In the genomic region with DNA sequence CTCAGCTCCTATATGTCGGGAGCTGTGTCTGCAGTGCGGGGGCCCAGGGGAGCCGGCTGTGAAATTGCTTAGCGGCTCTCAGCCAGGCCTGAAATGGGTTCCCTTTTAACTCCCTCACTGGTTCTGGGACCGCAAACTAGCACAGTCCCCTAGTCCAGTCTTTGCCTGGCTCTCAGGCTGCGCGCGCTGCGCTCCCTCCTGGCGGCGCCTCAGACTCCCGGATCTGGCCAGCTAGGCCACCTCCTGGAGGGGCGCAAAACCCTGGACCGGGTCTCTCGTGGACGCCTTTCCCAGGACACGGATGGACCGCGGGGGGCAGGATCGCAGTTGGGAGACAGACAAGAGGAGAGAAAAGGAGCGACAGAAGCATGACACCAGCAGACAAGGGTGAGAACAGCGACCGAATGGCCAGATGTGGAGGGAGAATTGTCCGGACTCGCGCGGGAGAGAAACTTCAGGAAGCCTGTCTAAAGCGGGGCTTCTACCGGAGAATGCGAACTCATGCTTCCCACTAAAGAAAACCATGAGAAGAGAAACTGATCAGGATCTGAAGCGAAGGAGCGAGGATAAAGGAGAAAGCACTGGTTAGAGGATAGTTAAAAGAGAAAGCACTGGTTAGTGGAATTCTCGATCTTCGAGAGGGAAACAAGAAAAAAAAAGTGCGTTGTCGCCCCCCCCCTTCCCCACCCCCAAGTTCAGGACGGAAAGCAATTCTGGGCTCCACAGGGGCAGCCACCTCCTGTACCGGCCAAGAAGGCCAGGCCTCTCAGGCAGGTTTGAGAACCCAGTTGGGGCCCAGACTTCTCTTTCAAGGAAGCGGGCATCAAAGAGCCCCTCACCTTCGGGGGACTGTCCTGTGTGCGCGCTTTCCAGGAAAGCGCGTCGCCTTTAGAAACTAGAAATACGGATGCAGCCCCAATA, we compare ENCODE assay signal across 9 mouse cellular contexts. TPM values are rescaled to one million over a fixed set of nuclear protein-coding genes. Genes with fewer than 3 reads are reported as not detected.
DNase-seq lines count a peak whose midpoint lies in the region; TF ChIP-seq lines count a peak whose summit lies in the region.
"Had no signal": no experiment of that assay in that cellular context is flagged by ENCODE, and none has a peak within 500 bp of the region (broad histone marks: within the 10 kb centered on the region; RNA-seq: fewer than 3 reads in every experiment).

No protein-coding gene starts in this region.

- no peak overlapping the region for H3K27ac ChIP-seq in gastrocnemius, adult 2 months
- H3K27ac ChIP-seq in embryonic fibroblast, embryonic 13.5 days (ENCODE audit: insufficient read depth, low read length): peak overlapping the region; percentile 10; the same call in 1 of the 2 replicates

- H3K4me1 ChIP-seq in embryonic fibroblast, embryonic 13.5 days (ENCODE audit: control insufficient read depth, insufficient read depth, low read length): peaks cover 3% of the 10 kb centered on the region; the same call in 1 of the 2 replicates

- intact Hi-C loops in gastrocnemius, adult 2 months (cut with DNase I): no loop called here
- intact Hi-C loops in gastrocnemius, postnatal 14 days (cut with DNase I; ENCODE audit: low total_unique reads): no loop called here

- peak; percentile 22 for DNase-seq in gastrocnemius, adult 2 months
- DNase-seq in gastrocnemius, postnatal 14 days: no peak
- peak; percentile 59 for DNase-seq in kidney, adult 18-20 months
- DNase-seq in lung, postnatal 10 days: peak; percentile 56
- no peak for DNase-seq in layer of hippocampus, adult 18-20 months (ENCODE audit: low spot score in 2 of 2)
- no peak for DNase-seq in c-Kit-positive CD71-positive TER-119-positive erythroid progenitor cells, embryonic 14.5 days (ENCODE audit: low spot score)
- no peak for DNase-seq in cerebellum, adult 11-12 months

- TF ChIP-seq CTCF in gastrocnemius, adult 2 months (IDR thresholded peaks at IDR 0.05): no peak
- TF ChIP-seq CTCF in embryonic fibroblast, embryonic 13.5 days (IDR thresholded peaks at IDR 0.05; ENCODE audit: borderline replicate concordance, insufficient read depth, low read length): no peak

- no peak for TF ChIP-seq POLR2A in embryonic fibroblast, embryonic 13.5 days (IDR thresholded peaks at IDR 0.05; ENCODE audit: low read depth, low read length)

- peak overlapping the region; percentile 66 for H3K4me3 ChIP-seq in gastrocnemius, adult 2 months
- H3K4me3 ChIP-seq in embryonic fibroblast, embryonic 13.5 days (ENCODE audit: insufficient read depth, low read length): peak overlapping the region; percentile 52

RNA-seq across cellular contexts. Expression of a gene that starts 4.4 kb away (rescaled TPM):
- not detected for total RNA-seq in gastrocnemius, adult 2 months (2021)
- total RNA-seq in gastrocnemius, postnatal 14 days (2021): not detected
- polyA plus RNA-seq in embryonic fibroblast, embryonic 13.5 days (2011; ENCODE audit: insufficient read length, low read depth, missing spikeins): 47.3 and 50.8 TPM in 2 replicates
- under 1 TPM in 1 of 2 experiments, not detected in 1; 0.32 TPM for total RNA-seq in layer of hippocampus, adult 18-20 months (2021)
- total RNA-seq: MEL had no signal

Comparison
In these comparisons a context has a peak if more than half of its experiments do, and no peak if none do; other contexts are left out.
1. DNase-seq: peak in gastrocnemius, adult 2 months (single experiment), kidney, adult 18-20 months (single experiment) and lung, postnatal 10 days (single experiment); none in gastrocnemius, postnatal 14 days (single experiment), layer of hippocampus, adult 18-20 months (0 of 2), c-Kit-positive CD71-positive TER-119-positive erythroid progenitor cells, embryonic 14.5 days (single experiment) and cerebellum, adult 11-12 months (single experiment).